In genomic region chr9:30905861-30906260, GRCm38 (mm10) we compare ENCODE assay signal across 25 mouse cellular contexts. TPM values are rescaled to one million over a fixed set of nuclear protein-coding genes. Genes with fewer than 3 reads are reported as not detected.
A peak's percentile ranks its signal among the peaks of the same experiment; 100 is the strongest.
DNase-seq lines count a peak whose midpoint lies in the region; ATAC-seq and TF ChIP-seq lines count a peak whose summit lies in the region.
"Had no signal": no experiment of that assay in that cellular context is flagged by ENCODE, and none has a peak within 500 bp of the region (broad histone marks: within the 10 kb centered on the region; RNA-seq: fewer than 3 reads in every experiment).

No protein-coding gene starts in this region.

- H3K9me3 ChIP-seq in lung, embryonic 16.5 days (ENCODE audit: control insufficient read depth, low read length), result no peaks in the 10 kb centered on the region
- H3K9me3 ChIP-seq: embryonic facial prominence, embryonic 15.5 days; forebrain, embryonic 10.5 days; heart, embryonic 13.5 days; hindbrain, embryonic 12.5 days had no signal

- no peak overlapping the region for H3K4me2 ChIP-seq in lung, embryonic 16.5 days (ENCODE audit: low read depth, low read length)
- H3K4me2 ChIP-seq: embryonic facial prominence, embryonic 15.5 days; heart, embryonic 13.5 days; hindbrain, embryonic 12.5 days had no signal

- H3K9ac ChIP-seq in lung, embryonic 16.5 days (ENCODE audit: low read length), result no peak overlapping the region
- H3K9ac ChIP-seq: embryonic facial prominence, embryonic 15.5 days; heart, embryonic 13.5 days; hindbrain, embryonic 12.5 days had no signal

- H3K27me3 ChIP-seq in lung, embryonic 16.5 days (ENCODE audit: control insufficient read depth, insufficient read depth, low read depth, low read length), result no peaks in the 10 kb centered on the region
- H3K27me3 ChIP-seq: CH12.LX; embryonic facial prominence, embryonic 15.5 days; heart, embryonic 13.5 days; hindbrain, embryonic 12.5 days; Patski had no signal

- TF ChIP-seq POLR2A in lung, adult 2 months (IDR thresholded peaks at IDR 0.05; ENCODE audit: borderline replicate concordance, extremely low read depth, low read depth, low read length), result no peak

- 61% methylated on average over 10 of the region's 10 CpGs for WGBS in lung, adult 2 months
- WGBS in lung, embryonic 16.5 days, result 53% methylated on average over 10 of the region's 10 CpGs

- H3K27ac ChIP-seq in lung, embryonic 16.5 days (ENCODE audit: low read length), result no peak overlapping the region
- H3K27ac ChIP-seq: embryonic facial prominence, embryonic 15.5 days; forebrain, embryonic 10.5 days; gastrocnemius, adult 2 months; heart, embryonic 13.5 days; hindbrain, embryonic 12.5 days had no signal

- H3K4me1 ChIP-seq in lung, adult 2 months (ENCODE audit: control insufficient read depth, insufficient read depth, low read length), result no peaks in the 10 kb centered on the region
- peaks cover 5% of the 10 kb centered on the region for H3K4me1 ChIP-seq in lung, embryonic 16.5 days (replicated peaks; ENCODE audit: control insufficient read depth, insufficient read depth, low read length)
- H3K4me1 ChIP-seq: heart, embryonic 13.5 days; hindbrain, embryonic 12.5 days had no signal

- no peak for TF ChIP-seq CTCF in lung, adult 2 months (IDR thresholded peaks at IDR 0.05; ENCODE audit: insufficient read depth, low read length)

- intact Hi-C loops in heart, postnatal 14 days (cut with DNase I), result no loop called here

- peak; percentile 90 for DNase-seq in heart, adult 11 months
- no peak for DNase-seq in heart, postnatal 14 days
- DNase-seq in lung, adult 18-20 months, result peak; percentile 37 to 46
- no peak for DNase-seq in lung, adult 2 months
- DNase-seq in lung, postnatal 10 days, result peak; percentile 27
- DNase-seq in layer of hippocampus, adult 8-10 months (ENCODE audit: low spot score in 2 of 2), result no peak
- DNase-seq in adrenal gland, adult 18-20 months (ENCODE audit: low spot score in 2 of 2), result no peak
- DNase-seq: adrenal gland, postnatal 10 days; cerebellum, adult 18-20 months; cerebellum, adult 9-11 months; cerebellum, postnatal 36 days; gastrocnemius, adult 2 months; gastrocnemius, postnatal 25 days; heart, postnatal 4 days had no signal

- ATAC-seq in lung, embryonic 16.5 days (ENCODE audit: low read depth), result peak; percentile 75
- ATAC-seq: forebrain, embryonic 14.5 days; hindbrain, embryonic 16.5 days; Patski had no signal

- H3K4me3 ChIP-seq in lung, adult 2 months (replicated peaks; ENCODE audit: extremely low read depth, low read depth, low read length), result no peak overlapping the region
- H3K4me3 ChIP-seq in lung, embryonic 16.5 days (ENCODE audit: low read length), result no peak overlapping the region
- H3K4me3 ChIP-seq: embryonic facial prominence, embryonic 15.5 days; erythroblast, embryonic 14.5 days; forebrain, embryonic 10.5 days; gastrocnemius, adult 2 months; heart, embryonic 13.5 days; hindbrain, embryonic 12.5 days had no signal

- H3K36me3 ChIP-seq in lung, embryonic 16.5 days (ENCODE audit: control insufficient read depth, insufficient read depth, low read length), result no peaks in the 10 kb centered on the region

RNA-seq across cellular contexts. Expression of gene Adamts15, which starts 16.4 kb away (rescaled TPM):
- total RNA-seq in heart, postnatal 14 days (2021), result 10 to 100 TPM; 13.1 to 15.9 TPM
- 26.6 and 29.6 TPM in 2 replicates for polyA plus RNA-seq in lung, adult 2 months (2012; rRNA removed)
- 7.1 and 7.2 TPM in 2 replicates for polyA plus RNA-seq in lung, embryonic 16.5 days (2015; fragmentation: Nextera tagmentation; extraction: Ambion mirVana)
- 1 to 10 TPM; 4.1 to 4.5 (median 4.2) TPM for total RNA-seq in layer of hippocampus, adult 8-10 months (2022)
- total RNA-seq in adrenal gland, adult 18-20 months (2021), result 1 to 10 TPM; 4.0 to 5.8 TPM
- total RNA-seq: CH12.LX; granulocyte monocyte progenitor cell, adult 5-6 weeks had no signal
- polyA plus RNA-seq: erythroblast, embryonic 14.5 days had no signal

RNA-seq across cellular contexts. Expression of gene Adamts8, which starts 36.5 kb away (rescaled TPM):
- 1 to 10 TPM; 4.4 to 6.8 TPM for total RNA-seq in heart, postnatal 14 days (2021)
- 8.6 and 11.8 TPM in 2 replicates for polyA plus RNA-seq in lung, adult 2 months (2012; rRNA removed)
- 3.3 and 3.8 TPM in 2 replicates for polyA plus RNA-seq in lung, embryonic 16.5 days (2015; fragmentation: Nextera tagmentation; extraction: Ambion mirVana)
- 1 to 10 TPM; 3.3 to 5.4 (median 4.7) TPM for total RNA-seq in layer of hippocampus, adult 8-10 months (2022)
- total RNA-seq in adrenal gland, adult 18-20 months (2021), result under 1 TPM; 0.16 to 0.23 TPM
- total RNA-seq: CH12.LX; granulocyte monocyte progenitor cell, adult 5-6 weeks had no signal
- polyA plus RNA-seq: erythroblast, embryonic 14.5 days; Patski had no signal

Comparison
In these comparisons a context has a peak if more than half of its experiments do, and no peak if none do; other contexts are left out.
1. DNase-seq: peak in heart, adult 11 months (single experiment), lung, adult 18-20 months (2 of 2) and lung, postnatal 10 days (single experiment); none in heart, postnatal 14 days (0 of 2), lung, adult 2 months (single experiment), layer of hippocampus, adult 8-10 months (0 of 2) and adrenal gland, adult 18-20 months (0 of 2).